Mouse (Mus musculus): Measurements from ENCODE around the gene Haus8.
"Not testable (repeated sequence)": the region's sequence is repeated elsewhere in the genome, so short reads cannot be mapped to it uniquely, and the experiment has no call there.

The Haus8 gene

DNA sequence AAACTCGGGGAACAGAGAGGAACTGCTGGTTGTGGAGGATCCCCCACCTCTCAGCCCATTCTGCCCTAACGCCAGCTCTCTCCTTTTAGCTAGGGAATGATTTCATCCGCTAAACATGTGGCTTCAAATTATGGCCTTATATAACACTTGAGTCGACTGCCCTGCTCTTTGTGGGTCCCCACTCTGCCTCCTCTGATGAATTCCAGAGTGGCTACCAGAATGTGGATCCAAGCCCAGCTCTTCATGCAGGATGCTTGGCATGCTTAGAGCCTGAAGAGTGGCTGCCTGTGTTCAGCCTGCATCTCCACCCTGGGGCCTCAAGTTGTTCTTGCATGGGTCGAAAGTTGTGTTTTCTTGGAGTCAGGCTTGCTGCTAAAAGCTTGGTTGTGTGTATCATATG lies 9.9 kb upstream of the Haus8 start:
- peak; percentile 68 for DNase-seq

DNA sequence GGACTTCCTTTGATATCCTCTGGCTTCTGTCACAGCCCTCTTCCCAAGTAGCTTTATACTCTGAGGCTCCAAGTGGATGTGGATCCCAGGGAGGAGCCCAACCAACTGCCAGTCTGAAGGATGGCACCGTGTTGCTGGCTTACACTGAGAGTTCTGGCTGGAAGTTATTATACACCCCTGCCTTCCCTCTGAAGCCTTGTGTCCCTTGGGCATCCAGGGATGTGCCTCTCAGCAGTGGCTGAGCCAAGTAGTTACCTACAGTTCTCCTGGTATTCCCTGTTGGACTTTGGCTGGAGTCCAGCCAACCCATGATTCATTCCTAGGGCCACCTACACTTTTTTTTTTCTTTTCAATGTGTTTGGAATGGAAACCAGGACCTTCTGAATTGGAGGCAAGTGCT lies 9.0 kb upstream of the Haus8 start:
- DNase-seq: not testable (repeated sequence)

GRCm38 (mm10) chr8:71279409-71279808 lies 6.7 kb upstream of the Haus8 start:
- not testable (repeated sequence) for DNase-seq

DNA sequence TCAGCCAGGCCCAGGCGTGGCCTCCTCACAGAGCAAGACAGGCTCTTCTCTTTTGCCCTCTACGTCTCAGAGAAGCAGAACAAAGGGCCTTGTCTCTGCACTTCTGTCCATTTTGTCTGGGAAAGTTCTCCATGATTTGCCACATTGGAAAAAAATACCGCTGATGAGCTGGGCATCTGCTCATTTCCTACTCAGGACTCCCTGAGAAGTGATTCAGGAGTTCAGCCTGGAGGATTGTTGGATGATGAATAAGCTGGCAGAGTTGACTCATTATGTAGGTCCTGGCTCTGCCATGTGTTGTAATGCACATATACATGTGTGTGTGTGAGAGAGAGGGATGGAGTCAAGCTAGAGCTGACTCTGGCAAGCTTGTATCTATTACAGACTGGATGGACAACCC lies 3.4 kb upstream of the Haus8 start:
- DNase-seq: no peak

DNA sequence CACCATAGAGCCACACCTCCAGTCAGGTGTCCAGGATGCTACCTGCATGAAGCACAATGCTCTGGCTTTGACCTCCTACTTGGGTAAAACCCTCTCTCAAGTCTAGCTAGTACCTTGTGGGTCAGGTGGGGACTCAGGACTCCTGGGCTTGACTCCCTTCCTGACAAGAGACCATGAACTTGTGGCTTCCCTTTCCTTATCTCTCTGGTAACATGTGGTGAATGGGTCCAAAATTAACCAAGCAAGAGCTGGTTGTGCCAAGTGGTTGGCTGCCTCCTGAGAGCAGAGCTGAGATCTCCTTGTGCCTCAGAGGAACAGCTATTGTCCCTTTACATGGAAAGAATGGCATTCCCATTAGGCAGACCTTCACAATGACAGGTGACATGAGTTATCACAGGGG lies 1.7 kb upstream of the Haus8 start:
- DNase-seq: no peak

DNA sequence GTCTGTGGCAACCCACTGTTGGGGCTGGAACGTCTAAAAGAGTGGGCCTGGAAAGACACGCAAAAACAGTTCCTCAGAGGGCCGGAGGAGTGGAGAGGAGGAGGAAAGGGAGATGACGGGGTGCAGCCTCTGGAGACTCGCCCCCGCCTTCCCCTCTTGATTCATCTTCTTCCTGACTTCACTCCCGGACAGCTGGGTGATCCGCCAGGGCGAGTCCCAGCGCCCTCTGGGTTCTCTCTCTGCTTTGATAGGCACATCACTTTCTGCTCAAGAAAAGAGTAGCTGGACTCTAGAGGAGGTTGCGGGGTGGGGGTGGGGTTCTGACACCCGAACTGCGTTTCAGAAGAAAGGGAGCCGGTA lies 397 bp upstream of the Haus8 start:
- peak; percentile 79 for DNase-seq

DNA sequence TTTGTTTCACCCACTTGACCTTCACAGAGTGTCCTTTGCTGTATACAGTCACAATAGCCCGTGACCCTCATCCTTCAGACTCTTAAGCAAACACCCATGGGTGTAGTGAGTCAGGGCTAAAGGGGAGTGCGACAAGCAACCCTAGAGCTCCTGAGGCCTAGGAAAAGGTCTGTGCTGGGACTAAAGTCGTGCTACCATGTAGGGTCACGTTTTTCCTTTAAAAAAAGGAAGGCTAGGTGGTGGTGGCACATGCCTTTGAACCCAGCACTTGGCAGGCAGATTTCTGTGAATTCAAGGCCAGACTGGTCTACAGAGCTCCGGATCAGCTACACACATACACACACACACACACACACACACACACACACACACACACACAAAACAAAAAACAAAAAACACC lies 1.1 kb downstream of the Haus8 start:
- no peak for DNase-seq

GRCm38 (mm10) chr8:71268286-71268685 lies 4.4 kb downstream of the Haus8 start:
- DNase-seq: not testable (repeated sequence)

DNA sequence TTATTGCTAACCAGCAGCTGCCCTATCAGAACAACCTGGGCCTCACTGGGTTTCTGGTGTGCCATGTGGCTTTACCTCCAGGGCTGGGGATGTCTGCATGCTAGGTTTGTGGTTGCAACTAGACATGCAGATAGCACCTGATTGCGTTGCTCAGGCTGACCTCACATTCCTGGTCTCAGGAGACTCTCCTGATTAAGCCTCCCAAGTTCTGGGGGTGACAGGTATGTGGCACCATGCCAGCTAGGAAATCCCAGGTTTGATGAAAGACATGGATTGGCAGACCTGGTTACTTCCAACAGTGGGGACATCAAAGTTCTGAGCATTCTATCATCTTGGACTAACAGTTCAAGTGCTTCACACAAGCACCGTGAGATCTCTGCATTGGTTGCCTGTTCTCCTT lies 5.0 kb downstream of the Haus8 start:
- DNase-seq: no peak

DNA sequence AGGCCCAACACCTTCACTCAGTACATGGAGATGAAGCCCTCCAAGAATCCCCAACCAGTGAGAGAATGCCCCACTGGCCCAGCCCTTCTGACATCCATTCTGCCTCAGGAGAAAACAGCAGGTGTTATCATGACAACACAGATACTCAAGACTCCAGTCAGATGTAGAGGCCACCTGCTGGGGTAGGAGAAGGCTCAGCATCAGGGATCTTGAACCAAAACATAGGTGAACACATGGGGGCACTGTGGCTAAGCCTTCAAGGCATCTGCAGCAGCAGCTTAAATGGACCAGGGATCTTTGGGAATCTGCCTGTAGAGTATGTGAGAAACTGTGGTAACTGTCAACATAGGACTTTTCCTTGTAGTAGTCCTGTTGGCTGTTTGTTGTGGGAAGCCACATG lies 11.5 kb downstream of the Haus8 start:
- peak; percentile 58 for DNase-seq

- DNase-seq: peak; percentile 89
Observed at GRCm38 (mm10) chr8:71256545-71257232, 16.0 kb downstream of the Haus8 start.

DNA sequence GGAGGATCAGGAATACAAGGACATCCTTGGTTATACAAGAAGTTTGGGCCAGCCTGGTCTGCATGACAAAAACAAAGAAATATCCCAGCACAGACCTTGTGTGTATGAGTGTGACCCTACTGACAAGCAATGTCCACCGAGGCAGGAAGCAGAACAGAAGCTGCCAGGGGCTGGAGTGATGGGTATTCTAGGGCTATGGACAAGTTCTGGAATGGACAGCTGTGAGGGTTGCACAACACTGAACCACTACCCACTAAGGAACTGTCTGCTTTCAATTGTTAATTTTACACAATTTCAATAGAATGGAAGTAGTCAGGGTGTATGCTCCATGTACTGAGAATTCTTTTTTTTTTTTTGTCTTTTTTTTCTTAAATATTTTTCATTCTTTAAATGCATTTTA lies 24.5 kb downstream of the Haus8 start:
- DNase-seq: no peak

DNA sequence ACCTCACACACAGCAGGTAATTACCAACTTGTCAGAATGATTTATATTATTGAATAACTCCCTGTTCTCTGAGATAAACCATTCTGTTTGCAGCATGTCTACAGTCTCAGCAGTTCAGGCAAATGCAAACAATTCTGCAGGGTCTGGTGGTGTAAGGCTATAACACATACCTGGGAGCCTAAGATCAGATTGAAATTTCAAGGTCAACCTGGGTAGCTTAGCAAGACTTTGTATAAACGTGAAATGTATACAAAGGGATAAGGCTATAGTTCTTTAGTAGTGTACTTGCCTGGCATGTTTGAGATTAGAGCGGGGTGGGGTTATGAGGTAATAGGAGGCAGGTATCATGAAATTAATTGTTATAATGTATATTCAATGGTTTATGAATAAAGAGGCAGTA lies 30.0 kb downstream of the Haus8 start:
- no peak for DNase-seq

DNA sequence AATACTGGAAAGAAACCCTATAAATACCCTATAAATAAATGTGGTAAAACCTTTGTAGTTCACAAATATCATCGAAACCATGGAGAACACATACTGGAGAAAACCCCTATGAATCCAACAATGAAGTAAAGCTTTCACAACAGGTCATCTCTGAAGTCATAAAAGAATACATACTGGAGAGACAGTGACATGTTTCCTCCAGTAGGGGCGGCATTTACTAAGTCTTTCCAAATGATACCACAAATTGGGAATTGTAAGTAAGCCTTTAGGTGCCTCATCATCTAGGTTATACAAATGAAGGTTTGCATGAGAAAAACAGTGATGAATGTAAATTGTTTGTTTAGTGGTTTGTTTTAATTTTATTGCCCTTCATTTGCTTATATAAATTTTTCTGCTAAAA lies 48.2 kb downstream of the Haus8 start:
- peak; percentile 76 for DNase-seq

GRCm38 (mm10) chr8:71214266-71214665 lies 58.5 kb downstream of the Haus8 start:
- DNase-seq: peak; percentile 3

- DNase-seq: peak; percentile 4
Observed at GRCm38 (mm10) chr8:71205541-71205967, 67.2 kb downstream of the Haus8 start.
